Mouse (Mus musculus): ENCODE data around the gene Ankrd55.
A peak's percentile ranks its signal among the peaks of the same experiment; 100 is the strongest.

Gene Ankrd55

GRCm38 (mm10) chr13:112288225-112289178 lies at the start of gene Ankrd55:
Gene Ankrd55 (plus strand): TSS chr13:112288451.
- peak; percentile 64 for DNase-seq (ENCODE audit: extremely low spot score, low spot score)

- DNase-seq (ENCODE audit: extremely low spot score, low spot score): no peak
Observed at GRCm38 (mm10) chr13:112239239-112239638, 49.0 kb upstream of the Ankrd55 start.

DNA sequence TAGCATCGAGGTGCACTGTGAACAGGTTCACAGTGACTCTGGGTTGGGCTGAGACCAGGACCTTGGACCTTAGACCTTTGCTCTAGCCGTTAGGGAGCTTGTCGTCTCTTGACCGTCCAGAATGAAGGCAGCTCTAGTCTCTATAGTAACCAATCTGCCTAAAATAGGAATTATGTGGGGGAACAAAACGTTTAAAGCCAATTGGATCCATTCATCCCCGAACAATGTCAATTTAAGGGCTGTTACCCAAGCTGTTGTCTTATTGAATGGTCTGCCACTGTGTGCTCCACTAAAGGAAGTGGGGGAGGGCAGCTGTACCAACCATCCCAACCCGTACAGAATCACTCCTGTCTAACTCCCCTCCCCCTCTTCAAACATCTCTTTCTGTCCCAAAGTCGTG lies 46.8 kb upstream of the Ankrd55 start:
- DNase-seq (ENCODE audit: extremely low spot score, low spot score): no peak

DNA sequence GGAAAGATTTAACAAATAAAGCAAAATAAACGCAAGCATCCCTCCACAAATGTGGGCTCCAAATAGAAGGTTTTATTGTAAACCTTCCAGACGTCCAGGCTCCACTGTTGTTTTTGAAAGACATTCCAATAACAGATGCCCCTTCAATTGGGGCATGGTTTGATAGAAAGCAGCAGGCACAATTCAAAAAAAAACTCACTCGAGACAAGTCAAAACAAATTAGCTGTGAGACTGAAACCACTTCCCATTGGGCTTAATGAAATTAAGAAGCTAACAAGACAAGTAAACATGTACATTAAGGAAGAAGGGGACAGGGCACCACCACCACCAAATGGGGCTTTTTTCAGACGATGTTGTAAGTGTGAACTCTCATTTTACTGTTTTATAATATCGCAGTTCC lies 43.1 kb upstream of the Ankrd55 start:
- DNase-seq (ENCODE audit: extremely low spot score, low spot score): no peak

GRCm38 (mm10) chr13:112251433-112251832 lies 36.8 kb upstream of the Ankrd55 start:
- DNase-seq (ENCODE audit: extremely low spot score, low spot score): no peak

DNA sequence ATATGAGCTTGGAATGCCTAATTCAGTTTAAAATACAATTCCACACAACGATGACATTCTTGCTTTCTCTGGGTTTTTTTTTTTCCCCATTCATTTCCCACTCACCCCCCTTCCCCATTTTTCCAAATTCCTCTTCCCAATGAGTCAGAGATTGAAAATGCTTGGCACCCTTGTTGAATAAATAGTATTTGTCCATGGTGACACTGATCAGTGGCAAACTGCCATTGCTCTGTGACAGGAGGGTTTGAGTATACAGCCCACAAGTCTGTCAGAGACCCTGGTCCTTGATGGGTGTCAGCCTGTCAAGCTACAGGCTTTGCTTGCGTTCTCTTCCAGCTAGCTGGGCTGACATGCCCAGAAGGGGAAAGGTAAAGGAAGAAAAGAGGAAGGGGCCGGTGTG lies 36.2 kb upstream of the Ankrd55 start:
- no peak for DNase-seq (ENCODE audit: extremely low spot score, low spot score)

DNA sequence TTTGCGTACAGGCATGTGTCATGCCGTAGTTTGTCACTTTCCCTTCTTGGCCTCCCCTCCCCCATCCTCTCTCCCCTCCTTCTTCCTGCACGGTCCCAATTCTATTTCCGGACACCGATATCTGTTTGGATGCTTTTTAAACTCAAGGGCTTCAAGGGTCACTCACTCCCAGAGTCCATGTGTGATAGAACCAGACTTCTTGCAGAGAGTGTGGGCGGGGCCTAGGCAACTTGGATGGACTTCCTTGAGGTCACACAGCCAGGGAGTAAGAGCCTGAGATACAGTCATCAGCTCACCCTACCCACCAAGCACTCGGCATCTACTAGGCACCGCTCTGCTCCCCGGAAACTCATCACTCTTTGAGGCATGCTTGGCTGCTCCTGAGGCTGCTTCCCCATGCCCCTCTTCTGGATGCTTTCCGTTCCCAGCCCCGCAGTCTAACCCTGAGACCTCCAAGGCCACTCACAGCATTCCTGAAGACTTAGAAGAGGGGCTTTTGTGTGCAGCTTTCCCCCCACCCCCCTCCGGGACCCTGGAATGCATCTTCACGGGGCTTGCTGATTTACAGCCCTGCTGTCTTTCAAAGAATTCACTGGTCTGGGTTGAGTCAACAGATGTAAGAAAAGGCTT lies 35.1 kb upstream of the Ankrd55 start:
- peak; percentile 56 for DNase-seq (ENCODE audit: extremely low spot score, low spot score)

- no peak for DNase-seq (ENCODE audit: extremely low spot score, low spot score)
Observed at GRCm38 (mm10) chr13:112254116-112254515, 34.1 kb upstream of the Ankrd55 start.

DNA sequence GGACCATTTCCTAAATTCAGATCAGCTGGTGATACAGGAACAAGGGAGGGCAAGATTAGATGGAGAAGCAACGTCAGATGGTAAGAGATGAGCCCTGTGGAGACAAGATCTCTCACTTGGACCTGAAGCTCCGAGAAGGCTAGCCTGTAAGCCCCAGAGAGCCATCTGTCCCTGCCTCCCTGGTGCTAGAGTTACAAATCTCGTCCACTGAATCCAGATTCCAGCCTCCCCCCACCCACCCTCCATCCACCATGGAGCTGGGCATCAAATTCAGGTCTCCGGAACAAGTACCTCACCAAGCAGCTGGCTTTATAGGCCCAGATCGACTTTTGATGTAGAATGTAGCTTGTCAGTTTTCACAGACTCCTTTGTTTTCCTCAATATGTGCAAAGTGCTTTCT lies 32.4 kb upstream of the Ankrd55 start:
- DNase-seq (ENCODE audit: extremely low spot score, low spot score): no peak

- DNase-seq (ENCODE audit: extremely low spot score, low spot score): no peak
Observed at GRCm38 (mm10) chr13:112258478-112258877, 29.8 kb upstream of the Ankrd55 start.

DNA sequence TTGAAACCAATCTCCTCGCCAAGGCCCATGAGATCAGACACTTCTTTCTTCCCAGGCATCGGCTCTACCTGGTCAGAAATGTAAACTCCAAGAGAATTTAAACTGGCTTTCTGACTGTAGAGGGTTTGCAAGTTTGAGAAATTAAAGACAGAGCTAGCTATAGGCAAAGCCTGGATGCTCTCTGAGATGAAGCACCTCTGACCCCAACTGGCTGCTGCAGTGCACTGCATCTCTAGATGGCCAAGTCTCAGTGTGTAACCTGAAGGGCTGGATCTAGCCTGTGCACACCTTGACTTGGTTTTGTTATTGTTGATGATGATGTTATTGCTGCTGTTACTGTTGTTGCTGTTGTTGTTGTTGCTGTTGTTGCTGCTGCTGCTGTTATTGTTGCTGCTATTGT lies 28.9 kb upstream of the Ankrd55 start:
- DNase-seq (ENCODE audit: extremely low spot score, low spot score): peak; percentile 46

GRCm38 (mm10) chr13:112264666-112265065 lies 23.6 kb upstream of the Ankrd55 start:
- peak; percentile 42 for DNase-seq (ENCODE audit: extremely low spot score, low spot score)

DNA sequence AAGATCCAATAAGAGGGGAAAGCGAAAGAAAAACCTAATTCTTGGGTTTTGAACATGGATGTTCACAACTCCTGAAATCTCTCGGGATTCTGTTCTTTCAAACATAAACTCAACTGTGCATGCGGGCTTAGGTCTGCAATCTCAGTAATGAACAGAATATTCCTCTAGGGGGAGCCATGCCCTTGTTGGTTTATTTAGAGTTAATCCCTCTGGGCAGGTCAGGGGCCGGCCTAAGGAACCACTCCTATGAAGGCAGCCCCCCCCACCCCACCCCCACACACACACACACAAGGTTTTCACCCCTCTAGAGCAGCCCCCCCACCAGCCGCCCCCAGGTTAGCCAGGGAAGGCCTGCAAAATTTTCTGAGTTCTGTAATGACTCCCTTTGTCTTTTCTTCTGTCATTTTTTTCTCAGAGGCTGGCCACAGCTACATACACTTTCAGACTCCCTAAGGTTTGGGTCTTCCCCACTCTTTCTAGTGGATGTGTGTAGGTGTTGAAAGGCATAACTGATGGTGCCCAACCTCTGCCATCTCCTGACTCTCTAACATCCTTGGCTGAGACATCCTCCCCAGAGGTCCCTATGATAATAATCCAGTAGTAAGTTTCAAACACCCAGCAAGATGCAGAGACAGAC lies 16.2 kb upstream of the Ankrd55 start:
- peak; percentile 31 for DNase-seq (ENCODE audit: extremely low spot score, low spot score)

DNA sequence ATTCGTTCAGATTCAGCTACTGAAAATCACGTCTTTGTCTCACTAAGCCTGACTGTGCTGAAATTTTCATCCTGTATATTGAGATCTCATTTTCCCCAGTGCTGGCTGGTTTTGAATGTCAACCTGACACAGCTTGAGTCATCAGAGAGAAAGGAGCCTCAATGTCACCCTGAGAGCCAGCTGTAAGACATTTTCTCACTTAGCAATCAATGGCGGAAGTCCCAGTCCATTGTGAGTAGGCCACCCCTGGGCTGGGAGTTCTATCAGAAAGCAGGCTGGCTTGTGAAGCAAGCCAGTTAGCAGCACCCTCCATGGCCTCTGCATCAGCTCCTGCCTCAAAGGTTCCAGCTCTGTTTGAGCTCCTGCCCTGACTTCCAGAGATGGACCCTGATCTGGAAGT lies 13.6 kb upstream of the Ankrd55 start:
- no peak for DNase-seq (ENCODE audit: extremely low spot score, low spot score)

DNA sequence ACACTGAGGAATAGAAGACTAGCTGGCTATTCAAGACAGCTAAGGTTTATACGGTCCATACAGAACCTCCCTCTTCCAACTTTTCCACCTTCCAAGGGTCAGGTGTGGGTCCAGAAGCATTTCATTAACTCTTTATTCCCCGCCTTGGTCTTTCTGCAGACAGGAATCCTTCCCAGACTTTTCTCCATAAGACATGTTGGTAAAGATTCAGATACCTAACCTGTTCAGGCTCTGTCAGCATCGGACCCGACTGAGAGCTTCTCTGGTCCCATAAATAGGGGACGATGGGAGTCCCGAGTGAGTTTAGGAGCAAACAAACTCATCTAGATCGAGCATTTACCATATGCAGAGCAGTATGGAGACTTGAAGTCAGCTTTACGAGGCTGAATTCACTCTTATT lies 12.3 kb upstream of the Ankrd55 start:
- DNase-seq (ENCODE audit: extremely low spot score, low spot score): no peak

DNA sequence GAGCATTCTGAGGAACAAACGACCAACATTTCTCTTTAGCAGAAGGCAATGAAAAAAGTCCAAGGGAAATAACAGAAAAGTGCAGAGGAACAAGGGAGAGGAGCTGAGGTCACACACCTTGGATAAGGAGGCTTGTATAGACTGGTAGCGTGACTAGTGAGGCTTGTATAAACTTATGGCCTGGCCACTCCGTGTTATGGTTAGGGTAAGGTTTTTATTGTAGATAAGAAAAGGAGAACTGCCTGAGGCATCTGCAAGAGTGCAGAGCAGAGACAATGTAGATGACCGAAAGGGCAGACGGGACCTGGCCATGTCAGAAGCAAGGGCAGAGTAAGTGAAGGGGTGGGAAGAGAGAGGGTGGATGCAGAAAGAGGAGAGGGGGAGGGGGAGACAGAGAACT lies 10.7 kb upstream of the Ankrd55 start:
- DNase-seq (ENCODE audit: extremely low spot score, low spot score): no peak

- DNase-seq (ENCODE audit: extremely low spot score, low spot score): no peak
Observed at GRCm38 (mm10) chr13:112278251-112278650, 10.0 kb upstream of the Ankrd55 start.

GRCm38 (mm10) chr13:112287135-112287534 lies 1.1 kb upstream of the Ankrd55 start:
- no peak for DNase-seq (ENCODE audit: extremely low spot score, low spot score)

GRCm38 (mm10) chr13:112287571-112288224 lies 553 bp upstream of the Ankrd55 start:
- no peak for DNase-seq (ENCODE audit: extremely low spot score, low spot score)

DNA sequence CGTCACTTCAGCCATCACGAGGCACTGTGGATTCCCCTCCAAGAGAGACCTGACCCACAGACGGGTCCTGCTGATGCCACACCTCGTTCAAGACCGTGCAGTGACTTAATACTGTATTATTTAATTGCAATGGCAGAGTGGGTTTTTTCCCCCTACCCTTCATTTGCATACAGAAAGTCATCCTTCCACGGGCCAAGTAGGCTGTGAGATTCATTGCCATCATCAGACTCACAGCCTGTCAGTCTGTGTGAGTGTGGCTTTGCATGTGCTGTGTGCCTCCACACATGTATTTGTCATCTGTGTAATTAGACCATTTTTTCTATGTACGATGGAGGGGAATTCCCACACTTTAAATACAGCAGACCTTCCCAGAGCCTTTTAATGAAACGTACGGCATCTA lies 1.1 kb downstream of the Ankrd55 start:
- no peak for DNase-seq (ENCODE audit: extremely low spot score, low spot score)

GRCm38 (mm10) chr13:112289981-112290380 lies 1.7 kb downstream of the Ankrd55 start:
- DNase-seq (ENCODE audit: extremely low spot score, low spot score): no peak

- DNase-seq (ENCODE audit: extremely low spot score, low spot score): no peak
Observed at GRCm38 (mm10) chr13:112292489-112292888, 4.2 kb downstream of the Ankrd55 start.
